Mouse (Mus musculus): ENCODE data around the gene Ppp1cc. TPM values are rescaled to one million over a fixed set of nuclear protein-coding genes. Genes with fewer than 3 reads are reported as not detected.

Ppp1cc gene
- polyA plus RNA-seq, 1 experiment from 2014 or later, result 114 TPM

GRCm38 (mm10) chr5:122221085-122221484 lies 63.0 kb downstream of the Ppp1cc start:
- no peak for ATAC-seq (ENCODE audit: low read depth)
- Histone ChIP-seq H3K4me1 (ENCODE audit: control insufficient read depth, low read depth, low read length) (peaks cover 7% of the 10 kb centered on the region), H3K36me3 (ENCODE audit: control insufficient read depth, insufficient read depth) (no peaks in the 10 kb centered on the region), H3K27ac (ENCODE audit: low read length) (no peak overlapping the region), H3K9me3 (replicated peaks; ENCODE audit: control insufficient read depth, low read length) (no peaks in the 10 kb centered on the region), H3K9ac (ENCODE audit: low read depth, low read length) (no peak overlapping the region), H3K4me3 (ENCODE audit: low read depth, low read length) (no peak overlapping the region), H3K4me2 (ENCODE audit: low read depth, low read length) (no peak overlapping the region), H3K27me3 (ENCODE audit: control insufficient read depth, insufficient read depth, low read depth, low read length) (no peaks in the 10 kb centered on the region)
- 65% methylated on average over 4 of the region's 4 CpGs for WGBS (ENCODE audit: insufficient replicate concordance)

DNA sequence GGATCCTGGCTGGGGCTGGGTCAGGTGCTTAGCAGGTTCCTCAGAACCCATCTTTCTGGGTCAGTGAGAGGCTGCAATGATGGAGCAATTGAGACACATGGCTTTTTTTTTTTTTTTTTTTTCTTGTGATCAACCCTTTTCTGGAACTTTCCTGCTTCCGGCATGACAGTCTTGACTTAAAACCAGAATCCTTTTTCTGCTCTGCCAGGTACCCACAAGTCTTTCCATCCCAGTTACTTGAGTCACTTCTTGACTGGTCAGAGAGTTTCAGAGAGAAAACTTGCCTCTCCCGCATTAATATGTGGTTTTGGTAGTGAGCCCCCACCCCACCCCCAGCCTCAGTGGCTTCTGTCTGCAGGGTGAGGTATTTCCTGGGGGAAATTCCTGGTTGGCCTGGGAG lies 66.2 kb downstream of the Ppp1cc start:
- no peaks in the 10 kb centered on the region for H3K9me3 ChIP-seq (replicated peaks; ENCODE audit: control insufficient read depth, low read length)
- peaks cover 7% of the 10 kb centered on the region for H3K4me1 ChIP-seq (ENCODE audit: control insufficient read depth, low read depth, low read length)
- no peak for ATAC-seq (ENCODE audit: low read depth)
- H3K27ac ChIP-seq (ENCODE audit: low read length), result no peak overlapping the region
- no peaks in the 10 kb centered on the region for H3K36me3 ChIP-seq (ENCODE audit: control insufficient read depth, insufficient read depth)
- no peaks in the 10 kb centered on the region for H3K27me3 ChIP-seq (ENCODE audit: control insufficient read depth, insufficient read depth, low read depth, low read length)
- no peak overlapping the region for H3K4me3 ChIP-seq (ENCODE audit: low read depth, low read length)
- WGBS (ENCODE audit: insufficient replicate concordance), result 76% methylated on average over 2 of the region's 2 CpGs
- no peak overlapping the region for H3K9ac ChIP-seq (ENCODE audit: low read depth, low read length)
- H3K4me2 ChIP-seq (ENCODE audit: low read depth, low read length), result no peak overlapping the region

Other genes with a start within 250 kb of the Ppp1cc start
- 1.4 and 3.1 TPM in 2 replicates for gene Cux2, start 108.2 kb upstream of the Ppp1cc start, polyA plus RNA-seq (2015; fragmentation: Nextera tagmentation; extraction: Ambion mirVana)
- gene Myl2, start 57.3 kb upstream of the Ppp1cc start, polyA plus RNA-seq (2015; fragmentation: Nextera tagmentation; extraction: Ambion mirVana), result 1.9 and 2.3 TPM in 2 replicates
- not detected in 2 replicates for gene Ccdc63, start 17.5 kb upstream of the Ppp1cc start, polyA plus RNA-seq (2015; fragmentation: Nextera tagmentation; extraction: Ambion mirVana)
- gene Hvcn1, start 48.5 kb downstream of the Ppp1cc start, polyA plus RNA-seq (2015; fragmentation: Nextera tagmentation; extraction: Ambion mirVana), result 4.9 and 6.0 TPM in 2 replicates
- 0.74 and 0.78 TPM in 2 replicates for gene Tctn1, start 106.2 kb downstream of the Ppp1cc start, polyA plus RNA-seq (2015; fragmentation: Nextera tagmentation; extraction: Ambion mirVana)
- 3.4 and 4.1 TPM in 2 replicates for gene Pptc7, start 126.1 kb downstream of the Ppp1cc start, polyA plus RNA-seq (2015; fragmentation: Nextera tagmentation; extraction: Ambion mirVana)
- gene Rad9b, start 196.0 kb downstream of the Ppp1cc start, polyA plus RNA-seq (2015; fragmentation: Nextera tagmentation; extraction: Ambion mirVana), result 2.5 and 2.6 TPM in 2 replicates
- 95.1 and 104 TPM in 2 replicates for gene Vps29, start 196.1 kb downstream of the Ppp1cc start, polyA plus RNA-seq (2015; fragmentation: Nextera tagmentation; extraction: Ambion mirVana)
- 46.8 and 52.8 TPM in 2 replicates for gene Gpn3, start 213.6 kb downstream of the Ppp1cc start, polyA plus RNA-seq (2015; fragmentation: Nextera tagmentation; extraction: Ambion mirVana)
- 13.7 and 14.1 TPM in 2 replicates for gene Fam216a, start 214.1 kb downstream of the Ppp1cc start, polyA plus RNA-seq (2015; fragmentation: Nextera tagmentation; extraction: Ambion mirVana)
- gene Arpc3, start 233.6 kb downstream of the Ppp1cc start, polyA plus RNA-seq (2015; fragmentation: Nextera tagmentation; extraction: Ambion mirVana), result 85.4 and 105 TPM in 2 replicates

Measured in liver, embryonic 16.5 days (tissue).